In the genomic region with DNA sequence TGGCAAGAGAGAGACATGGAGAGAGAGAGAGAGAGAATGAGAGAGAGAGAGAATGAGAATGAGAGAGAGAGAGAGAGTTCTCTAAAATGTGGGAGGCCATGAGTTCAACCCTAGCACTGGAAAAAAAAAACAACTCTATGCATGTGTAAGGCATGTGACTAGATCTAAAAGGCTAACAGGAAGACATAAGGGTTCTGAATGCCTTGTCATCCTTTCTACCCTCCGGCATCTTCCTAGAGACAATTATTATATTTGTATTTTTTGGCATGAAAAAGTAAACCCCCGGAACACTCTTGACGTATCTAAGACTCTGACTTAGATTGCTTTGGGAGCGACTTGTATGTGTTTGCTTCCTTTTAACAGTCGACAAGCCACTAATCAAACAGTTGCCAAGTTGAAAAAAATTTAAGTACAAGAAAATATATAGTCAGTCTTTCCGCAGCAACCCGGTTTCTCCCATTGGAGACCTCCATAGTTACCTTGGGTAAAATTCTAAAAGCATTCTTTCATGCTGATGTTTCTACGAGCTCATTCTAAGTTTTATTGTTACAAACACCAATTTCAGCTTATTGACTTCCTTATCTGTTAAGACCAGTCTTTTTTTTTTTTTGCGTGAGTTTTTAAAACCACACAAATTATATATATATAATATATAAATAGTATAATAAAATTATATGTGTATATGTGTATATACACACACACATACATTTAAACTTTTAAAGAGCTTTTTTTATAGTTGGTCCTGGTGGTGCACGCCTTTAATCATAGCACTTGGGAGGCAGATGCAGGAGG, we compare ENCODE assay signal across 8 mouse cellular contexts. TPM values are rescaled to one million over a fixed set of nuclear protein-coding genes. Genes with fewer than 3 reads are reported as not detected.
DNase-seq lines count a peak whose midpoint lies in the region; ATAC-seq and TF ChIP-seq lines count a peak whose summit lies in the region.

No protein-coding gene starts in this region.

- no peaks in the 10 kb centered on the region for H3K9me3 ChIP-seq in embryonic facial prominence, embryonic 12.5 days
- H3K9me3 ChIP-seq in intestine, embryonic 16.5 days (ENCODE audit: control insufficient read depth, low read length): no peaks in the 10 kb centered on the region
- H3K9me3 ChIP-seq in neural tube, embryonic 13.5 days: no peaks in the 10 kb centered on the region

- peak overlapping the region; percentile 84 for H3K27ac ChIP-seq in liver, adult 2 months (replicated peaks; ENCODE audit: insufficient read depth, low read depth, low read length)
- H3K27ac ChIP-seq in embryonic facial prominence, embryonic 12.5 days: 0 out of 2 replicates have a peak overlapping the region, but pooled peaks have one; percentile 87
- H3K27ac ChIP-seq in intestine, embryonic 16.5 days (ENCODE audit: low read length): peak overlapping the region; percentile 86
- peak overlapping the region; percentile 93 for H3K27ac ChIP-seq in neural tube, embryonic 13.5 days (replicated peaks)

- peak overlapping the region; percentile 59 for H3K4me2 ChIP-seq in embryonic facial prominence, embryonic 12.5 days (replicated peaks)
- peak overlapping the region; percentile 52 for H3K4me2 ChIP-seq in intestine, embryonic 16.5 days (ENCODE audit: low read depth, low read length)
- H3K4me2 ChIP-seq in neural tube, embryonic 13.5 days: peak overlapping the region; percentile 55

- 71% methylated on average over 10 of the region's 10 CpGs for WGBS in liver, adult 2 months
- 76% methylated on average over 10 of the region's 10 CpGs for WGBS in embryonic facial prominence, embryonic 12.5 days
- WGBS in intestine, embryonic 16.5 days: 66% methylated on average over 10 of the region's 10 CpGs
- 74% methylated on average over 10 of the region's 10 CpGs for WGBS in neural tube, embryonic 13.5 days

- no peak for ATAC-seq in embryonic facial prominence, embryonic 12.5 days (ENCODE audit: insufficient number of reproducible peaks, insufficient read depth, low FRiP score, low TSS enrichment)
- ATAC-seq in intestine, embryonic 16.5 days: no peak
- ATAC-seq in neural tube, embryonic 13.5 days (ENCODE audit: low read depth): no peak
- no peak for ATAC-seq in CD4-positive, CD25-positive, alpha-beta regulatory T cell, adult 4 months

- no peak overlapping the region; the same call in 1 of the 2 replicates for H3K9ac ChIP-seq in liver, adult 2 months (ENCODE audit: low read depth, low read length)
- no peak overlapping the region for H3K9ac ChIP-seq in embryonic facial prominence, embryonic 12.5 days
- H3K9ac ChIP-seq in intestine, embryonic 16.5 days (ENCODE audit: low read depth, low read length): peak overlapping the region; percentile 72
- peak overlapping the region; percentile 77 for H3K9ac ChIP-seq in neural tube, embryonic 13.5 days

- no peak for TF ChIP-seq CTCF in liver, adult 2 months (IDR thresholded peaks at IDR 0.05; ENCODE audit: low read depth, low read length)

- peak; percentile 10 for DNase-seq in liver, adult 2 months (ENCODE audit: extremely low read depth, low read depth, low spot score)
- DNase-seq in liver: no peak
- no peak for DNase-seq in cerebellum, postnatal 4 days (ENCODE audit: low spot score in 2 of 2)
- DNase-seq in spleen, adult 12 weeks (ENCODE audit: low spot score): no peak

- peaks cover 1% of the 10 kb centered on the region for H3K4me1 ChIP-seq in liver, adult 2 months (ENCODE audit: control insufficient read depth, insufficient read depth, low read length)
- no peaks in the 10 kb centered on the region for H3K4me1 ChIP-seq in embryonic facial prominence, embryonic 12.5 days
- H3K4me1 ChIP-seq in intestine, embryonic 16.5 days (ENCODE audit: control insufficient read depth, insufficient read depth, low read length): peaks cover under 1% of the 10 kb centered on the region; the same call in 1 of the 2 replicates
- peaks cover 14% of the 10 kb centered on the region for H3K4me1 ChIP-seq in neural tube, embryonic 13.5 days (replicated peaks)

- H3K36me3 ChIP-seq in liver, adult 2 months (ENCODE audit: control insufficient read depth, insufficient read depth, low read length): no peaks in the 10 kb centered on the region
- H3K36me3 ChIP-seq in embryonic facial prominence, embryonic 12.5 days: no peaks in the 10 kb centered on the region
- no peaks in the 10 kb centered on the region for H3K36me3 ChIP-seq in intestine, embryonic 16.5 days (ENCODE audit: control insufficient read depth, insufficient read depth, low read length)
- no peaks in the 10 kb centered on the region for H3K36me3 ChIP-seq in neural tube, embryonic 13.5 days

- peak overlapping the region; percentile 68 for H3K4me3 ChIP-seq in liver, adult 2 months (ENCODE audit: insufficient read depth, low read depth, low read length)
- peak overlapping the region; percentile 52 for H3K4me3 ChIP-seq in embryonic facial prominence, embryonic 12.5 days
- peak overlapping the region; percentile 56 for H3K4me3 ChIP-seq in intestine, embryonic 16.5 days (ENCODE audit: low read length)
- peak overlapping the region; percentile 55 for H3K4me3 ChIP-seq in neural tube, embryonic 13.5 days

- no peaks in the 10 kb centered on the region for H3K79me2 ChIP-seq in liver, adult 2 months (ENCODE audit: control insufficient read depth, insufficient read depth, low read length)

- no peaks in the 10 kb centered on the region for H3K27me3 ChIP-seq in liver, adult 2 months (ENCODE audit: control insufficient read depth, insufficient read depth, low read length)
- no peaks in the 10 kb centered on the region for H3K27me3 ChIP-seq in embryonic facial prominence, embryonic 12.5 days
- H3K27me3 ChIP-seq in intestine, embryonic 16.5 days (replicated peaks; ENCODE audit: control insufficient read depth, insufficient read depth, low read length): no peaks in the 10 kb centered on the region
- no peaks in the 10 kb centered on the region for H3K27me3 ChIP-seq in neural tube, embryonic 13.5 days

- TF ChIP-seq POLR2A in liver, adult 2 months (IDR thresholded peaks at IDR 0.05; ENCODE audit: extremely low read depth, insufficient read depth, low read length): no peak

RNA-seq across cellular contexts. Expression of a gene that starts 1.1 kb away (rescaled TPM):
- 7.2 and 10.5 TPM in 2 replicates for total RNA-seq in liver, adult 2 months (2014; rRNA removed)
- polyA plus RNA-seq in liver, adult 2 months (2012; rRNA removed): 19.1 and 20.5 TPM in 2 replicates
- 33.6 and 35.8 TPM in 2 replicates for polyA plus RNA-seq in embryonic facial prominence, embryonic 12.5 days (2016; fragmentation: Nextera tagmentation; extraction: Ambion mirVana)
- polyA plus RNA-seq in intestine, embryonic 16.5 days (2015; fragmentation: Nextera tagmentation; extraction: Ambion mirVana): 36.8 and 37.0 TPM in 2 replicates
- 51.6 and 56.8 TPM in 2 replicates for polyA plus RNA-seq in neural tube, embryonic 13.5 days (2015; fragmentation: Nextera tagmentation; extraction: Ambion mirVana)
- 10 to 100 TPM; 20.9 to 26.5 TPM for polyA plus RNA-seq in CD4-positive, CD25-positive, alpha-beta regulatory T cell, adult 4 months (2017; shearing (Covaris generic))

RNA-seq across cellular contexts. Expression of a gene that starts 8.5 kb away (rescaled TPM):
- 4.0 and 4.9 TPM in 2 replicates for total RNA-seq in liver, adult 2 months (2014; rRNA removed)
- 19.4 and 22.0 TPM in 2 replicates for polyA plus RNA-seq in liver, adult 2 months (2012; rRNA removed)
- 55.6 and 58.8 TPM in 2 replicates for polyA plus RNA-seq in embryonic facial prominence, embryonic 12.5 days (2016; fragmentation: Nextera tagmentation; extraction: Ambion mirVana)
- 33.4 and 35.7 TPM in 2 replicates for polyA plus RNA-seq in intestine, embryonic 16.5 days (2015; fragmentation: Nextera tagmentation; extraction: Ambion mirVana)
- polyA plus RNA-seq in neural tube, embryonic 13.5 days (2015; fragmentation: Nextera tagmentation; extraction: Ambion mirVana): 44.7 and 46.9 TPM in 2 replicates
- 1 to 10 TPM in 1 of 2 experiments, under 1 TPM in 1; 0.43 to 2.2 TPM for polyA plus RNA-seq in CD4-positive, CD25-positive, alpha-beta regulatory T cell, adult 4 months (2017; shearing (Covaris generic))

RNA-seq across cellular contexts. Expression of a gene that starts 13.8 kb away (rescaled TPM):
- total RNA-seq in liver, adult 2 months (2014; rRNA removed): 0.74 and 1.6 TPM in 2 replicates
- polyA plus RNA-seq in liver, adult 2 months (2012; rRNA removed): 1.1 and 2.4 TPM in 2 replicates
- polyA plus RNA-seq in embryonic facial prominence, embryonic 12.5 days (2016; fragmentation: Nextera tagmentation; extraction: Ambion mirVana): not detected in 2 replicates
- 1.1 and 1.8 TPM in 2 replicates for polyA plus RNA-seq in intestine, embryonic 16.5 days (2015; fragmentation: Nextera tagmentation; extraction: Ambion mirVana)
- polyA plus RNA-seq in neural tube, embryonic 13.5 days (2015; fragmentation: Nextera tagmentation; extraction: Ambion mirVana): not detected in 2 replicates
- not detected for polyA plus RNA-seq in CD4-positive, CD25-positive, alpha-beta regulatory T cell, adult 4 months (2017; shearing (Covaris generic))

RNA-seq across cellular contexts. Expression of a gene that starts 14.4 kb away (rescaled TPM):
- 2.5 and 3.0 TPM in 2 replicates for total RNA-seq in liver, adult 2 months (2014; rRNA removed)
- polyA plus RNA-seq in liver, adult 2 months (2012; rRNA removed): 13.9 and 16.3 TPM in 2 replicates
- 100 and 102 TPM in 2 replicates for polyA plus RNA-seq in embryonic facial prominence, embryonic 12.5 days (2016; fragmentation: Nextera tagmentation; extraction: Ambion mirVana)
- polyA plus RNA-seq in intestine, embryonic 16.5 days (2015; fragmentation: Nextera tagmentation; extraction: Ambion mirVana): 102 and 103 TPM in 2 replicates
- 111 and 126 TPM in 2 replicates for polyA plus RNA-seq in neural tube, embryonic 13.5 days (2015; fragmentation: Nextera tagmentation; extraction: Ambion mirVana)
- 10 to 100 TPM; 17.1 to 31.5 TPM for polyA plus RNA-seq in CD4-positive, CD25-positive, alpha-beta regulatory T cell, adult 4 months (2017; shearing (Covaris generic))

RNA-seq across cellular contexts. Expression of a gene that starts 21.4 kb away (rescaled TPM):
- total RNA-seq in liver, adult 2 months (2014; rRNA removed): not detected in 2 replicates
- not detected in 2 replicates for polyA plus RNA-seq in liver, adult 2 months (2012; rRNA removed)
- 0.55 and 0.64 TPM in 2 replicates for polyA plus RNA-seq in embryonic facial prominence, embryonic 12.5 days (2016; fragmentation: Nextera tagmentation; extraction: Ambion mirVana)
- polyA plus RNA-seq in intestine, embryonic 16.5 days (2015; fragmentation: Nextera tagmentation; extraction: Ambion mirVana): 71.9 and 102 TPM in 2 replicates
- polyA plus RNA-seq in neural tube, embryonic 13.5 days (2015; fragmentation: Nextera tagmentation; extraction: Ambion mirVana): 0.23 and 0.32 TPM in 2 replicates
- polyA plus RNA-seq in CD4-positive, CD25-positive, alpha-beta regulatory T cell, adult 4 months (2017; shearing (Covaris generic)): under 1 TPM in 1 of 2 experiments, not detected in 1; 0.17 TPM

Comparison
In these comparisons a context has a peak if more than half of its experiments do, and no peak if none do; other contexts are left out.
1. H3K9ac ChIP-seq: peak in intestine, embryonic 16.5 days (single experiment) and neural tube, embryonic 13.5 days (single experiment); none in liver, adult 2 months (single experiment) and embryonic facial prominence, embryonic 12.5 days (single experiment).
2. Peak in every context shown above with its lines, with median percentiles within 50 percentile points of each other: H3K27ac ChIP-seq, H3K4me3 ChIP-seq and H3K4me2 ChIP-seq.